Mouse (Mus musculus) lung, adult 2 months (tissue): ENCODE results near the gene Cdc14a.

Source experiments
- CTCF ChIP-seq: fragments of 200-500 bp; IDR thresholded peaks from 2 replicates; pipeline ENCODE4 v1.5.1; 2011; ENCODE audit warnings: mild to moderate bottlenecking, low read length, control low read depth; ENCODE audit not compliant: insufficient read depth
- POLR2A ChIP-seq: fragments of 200-500 bp; IDR thresholded peaks from 2 replicates; pipeline ENCODE4 v1.6.1; 2011; ENCODE audit warnings: low read depth, mild to moderate bottlenecking, control low read depth, low read length, borderline replicate concordance; ENCODE audit errors: extremely low read depth

DNA sequence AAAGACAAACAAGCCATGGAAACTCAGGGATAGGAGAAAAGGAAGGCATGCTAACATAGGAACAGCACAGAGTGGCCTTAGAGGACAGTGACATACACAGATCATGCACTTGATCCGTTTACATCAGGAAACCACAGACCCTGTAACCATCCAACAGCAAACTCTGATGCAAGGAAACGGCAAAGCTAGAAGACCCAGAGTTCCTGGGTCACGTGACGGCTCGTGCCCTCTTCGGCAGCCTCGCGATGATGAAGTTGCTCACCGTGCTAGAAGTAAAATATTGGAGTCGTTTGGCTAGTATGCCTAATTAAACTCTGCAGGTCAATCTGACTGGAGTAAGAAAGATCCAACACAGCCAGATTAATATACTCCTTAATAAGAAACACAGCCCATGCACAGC lies 25.3 kb downstream of the Cdc14a start:
- TF ChIP-seq CTCF (no peak), POLR2A (no peak)
